Mouse (Mus musculus) olfactory bulb, adult 2 months (tissue): ENCODE results near the gene Clec16a.

Source experiments
- CTCF ChIP-seq: fragments of 200-500 bp; IDR thresholded peaks from 2 replicates; pipeline ENCODE4 v1.5.1; 2012; ENCODE audit warnings: low read depth, mild to moderate bottlenecking, low read length, moderate library complexity; ENCODE audit not compliant: insufficient read depth
- POLR2A ChIP-seq: fragments of 200-500 bp; IDR thresholded peaks from 2 replicates; pipeline ENCODE4 v1.6.1; 2012; ENCODE audit warnings: mild to moderate bottlenecking, low read depth, low read length, moderate library complexity; ENCODE audit not compliant: insufficient read depth

- TF ChIP-seq POLR2A (peak; percentile 45; the same call in 1 of the 2 replicates), CTCF (no peak)
Measured at GRCm38 (mm10) chr16:10785371-10786231, 240.5 kb downstream of the Clec16a start, which contains the start of gene Socs1.
